Mouse (Mus musculus) midbrain, embryonic 14.5 days (tissue): ENCODE measurements at regions not wholly inside any gene's neighbourhood (a gene's known extent, or its start where the extent isn't known, plus 50 kb on each side); places are given as distances from the start of the nearest gene placed in this dataset.

Experiments used
- ATAC-seq: fragments of 200-750 bp; cut with Nextera tagmentation; 2 replicates; pipeline ENCODE4 v1.8.0; 2017; ENCODE audit warnings: moderate number of reproducible peaks, moderate library complexity; ENCODE audit not compliant: low FRiP score, low TSS enrichment
- DNase-seq: peaks from one replicate; pipeline ENCODE4 v3.0.0-alpha.2; 2015
- H3K27ac ChIP-seq: fragments of 300-500 bp; sonication (generic); replicated peaks from 2 replicates; pipeline ENCODE4 v1.5.1; 2014; ENCODE audit warnings: mild to moderate bottlenecking, low read depth, low read length, moderate library complexity
- H3K27me3 ChIP-seq: fragments of 300-500 bp; sonication (generic); 2 replicates; pipeline ENCODE4 v1.6.1; 2014; ENCODE audit warnings: low read length, control low read depth, mixed read lengths; ENCODE audit not compliant: control insufficient read depth, insufficient read depth
- H3K36me3 ChIP-seq: fragments of 300-500 bp; sonication (generic); 2 replicates; pipeline ENCODE4 v1.6.1; 2014; ENCODE audit warnings: low read length, control low read depth; ENCODE audit not compliant: control insufficient read depth, insufficient read depth
- H3K4me1 ChIP-seq: fragments of 300-500 bp; sonication (generic); 2 replicates; pipeline ENCODE4 v1.6.1; 2014; ENCODE audit warnings: mild to moderate bottlenecking, antibody characterized with exemption, low read length, control low read depth; ENCODE audit not compliant: control insufficient read depth, insufficient read depth
- H3K4me2 ChIP-seq: fragments of 300-500 bp; sonication (generic); 2 replicates; pipeline ENCODE4 v1.6.1; 2014; ENCODE audit warnings: mild to moderate bottlenecking, low read length, moderate library complexity
- H3K4me3 ChIP-seq: fragments of 300-500 bp; sonication (generic); replicated peaks from 2 replicates; pipeline ENCODE4 v1.5.1; 2014; ENCODE audit warnings: low read depth, low read length
- H3K9ac ChIP-seq: fragments of 300-500 bp; sonication (generic); replicated peaks from 2 replicates; pipeline ENCODE4 v1.6.1; 2014; ENCODE audit warnings: mild to moderate bottlenecking, low read length, moderate library complexity
- H3K9me3 ChIP-seq: fragments of 300-500 bp; sonication (generic); 2 replicates; pipeline ENCODE4 v1.6.1; 2016; ENCODE audit warnings: low read length, control low read depth, mixed read lengths; ENCODE audit not compliant: control insufficient read depth
- WGBS: fragments of 180-500 bp; shearing (Covaris S2); extraction: QIAGEN DNeasy Blood & Tissue Kit; methylation state at CpG from one replicate; pipeline ENCODE4 v1.1.7; 2014; 5-methylcytosine and 5-hydroxymethylcytosine counted together

DNA sequence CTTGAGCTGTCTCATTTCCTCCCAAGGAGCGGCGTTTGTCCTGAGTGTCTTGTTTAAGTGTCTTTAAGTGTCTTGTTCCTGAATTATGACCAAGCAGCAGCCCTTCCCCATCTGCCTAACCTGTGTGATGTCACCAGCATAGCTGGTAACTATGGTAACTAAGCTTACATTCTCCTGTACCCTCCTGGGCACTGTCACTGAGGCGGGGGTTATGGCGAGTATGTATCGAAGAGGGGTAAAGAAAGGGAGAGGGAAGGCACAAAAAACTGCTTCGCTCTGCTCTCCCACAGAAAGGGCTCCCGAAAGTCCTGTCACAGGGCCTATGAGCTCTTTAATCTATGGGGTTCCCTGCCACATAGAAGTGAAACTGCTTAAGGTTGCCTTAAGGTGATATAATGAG, 89.6 kb downstream of the Ppp4r2 start:
- ATAC-seq: no peak
- H3K36me3 ChIP-seq: no peaks in the 10 kb centered on the region
- H3K9me3 ChIP-seq: no peaks in the 10 kb centered on the region
- DNase-seq: peak; percentile 40
- no peaks in the 10 kb centered on the region; the same call in 1 of the 2 replicates for H3K27me3 ChIP-seq
- no peak overlapping the region for H3K4me3 ChIP-seq
- no peak overlapping the region for H3K27ac ChIP-seq
- H3K4me2 ChIP-seq: no peak overlapping the region
- H3K9ac ChIP-seq: no peak overlapping the region
- 77% methylated on average over 7 of the region's 7 CpGs for WGBS
- no peaks in the 10 kb centered on the region for H3K4me1 ChIP-seq

DNA sequence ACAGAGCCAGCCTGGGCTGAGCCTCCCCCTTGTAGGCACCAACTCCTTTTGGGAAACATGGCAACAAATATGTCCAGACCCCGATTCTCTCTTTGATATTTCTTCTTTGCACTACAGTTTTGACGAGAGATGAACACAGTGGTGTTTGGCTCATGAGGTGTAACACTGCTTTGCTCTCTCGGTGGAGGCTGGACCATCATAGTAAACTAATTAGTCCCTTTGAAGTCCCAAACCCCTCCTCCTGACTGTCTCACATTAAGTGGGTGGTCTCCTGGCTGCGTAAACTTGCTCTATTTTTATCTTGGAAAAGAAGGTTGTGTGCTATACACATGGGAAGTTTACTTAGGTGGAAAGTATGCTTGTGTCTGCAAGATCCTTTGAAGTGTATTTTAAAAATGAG, 90.3 kb downstream of the Ppp4r2 start:
- no peak for DNase-seq
- 70% methylated on average over 4 of the region's 4 CpGs for whole genome bisulfite sequencing
- no peaks in the 10 kb centered on the region for H3K4me1 ChIP-seq

DNA sequence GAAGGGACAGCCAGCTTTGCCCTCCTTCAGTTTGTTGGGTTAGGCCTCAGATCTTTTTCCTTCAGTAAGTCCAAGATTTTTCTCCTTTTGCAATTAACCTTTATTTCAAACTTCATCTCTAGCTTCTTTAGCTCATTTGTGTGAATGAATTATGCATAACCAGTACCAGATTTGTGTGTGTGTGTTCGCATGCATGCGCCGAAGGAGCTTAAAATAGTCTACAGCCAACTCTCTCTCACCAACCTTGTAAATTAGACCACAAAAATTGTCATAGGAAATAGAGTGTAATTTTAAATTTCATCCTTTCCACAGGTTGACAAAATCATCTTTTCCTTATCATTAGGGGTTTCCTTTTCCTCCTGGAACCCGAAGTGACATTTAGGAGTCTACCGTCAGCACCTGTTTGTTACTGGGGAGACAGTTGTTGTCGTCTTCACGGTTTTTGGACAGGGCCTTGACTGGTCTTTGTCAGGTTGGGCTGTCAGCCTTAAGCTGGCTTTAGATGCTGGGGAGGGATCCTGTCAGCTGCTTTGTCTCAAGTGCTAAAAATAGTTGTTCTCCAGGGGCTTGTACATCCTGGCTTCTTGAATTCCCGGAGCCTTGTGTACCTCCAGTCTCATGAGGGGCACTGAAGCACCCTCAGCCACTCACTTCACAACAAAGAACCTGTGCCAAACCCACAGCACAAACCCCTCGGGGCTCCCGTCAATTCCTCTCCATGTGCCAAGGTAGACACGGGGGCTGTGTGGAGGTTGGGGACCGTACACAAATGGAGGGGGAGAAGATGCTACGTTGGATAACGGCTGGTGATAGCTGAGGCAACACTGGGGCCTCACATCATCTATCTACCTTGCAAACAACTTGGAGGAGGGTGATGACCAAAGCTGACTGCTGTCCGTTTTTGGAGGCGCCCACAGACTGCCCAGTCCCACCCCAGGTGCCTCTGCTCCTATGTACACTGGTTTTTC, 95.7 kb downstream of the Ppp4r2 start:
- H3K9ac ChIP-seq: no peak overlapping the region
- 75% methylated on average over 16 of the region's 16 CpGs for WGBS
- no peaks in the 10 kb centered on the region for H3K9me3 ChIP-seq
- H3K4me3 ChIP-seq: no peak overlapping the region
- H3K27me3 ChIP-seq: no peaks in the 10 kb centered on the region; the same call in 1 of the 2 replicates
- H3K4me2 ChIP-seq: no peak overlapping the region
- no peaks in the 10 kb centered on the region for H3K36me3 ChIP-seq
- H3K27ac ChIP-seq: no peak overlapping the region
- H3K4me1 ChIP-seq: 0 out of 2 replicates have a peak, but pooled peaks cover 2% of the 10 kb centered on the region
- no peak for DNase-seq
- no peak for ATAC-seq

More for the DNA sequence above, 90.3 kb downstream of the Ppp4r2 start:
- no peak for ATAC-seq
- Histone ChIP-seq H3K4me2 (no peak overlapping the region), H3K27ac (no peak overlapping the region), H3K36me3 (no peaks in the 10 kb centered on the region), H3K9me3 (no peaks in the 10 kb centered on the region), H3K9ac (no peak overlapping the region), H3K27me3 (no peaks in the 10 kb centered on the region; the same call in 1 of the 2 replicates), H3K4me3 (no peak overlapping the region)

DNA sequence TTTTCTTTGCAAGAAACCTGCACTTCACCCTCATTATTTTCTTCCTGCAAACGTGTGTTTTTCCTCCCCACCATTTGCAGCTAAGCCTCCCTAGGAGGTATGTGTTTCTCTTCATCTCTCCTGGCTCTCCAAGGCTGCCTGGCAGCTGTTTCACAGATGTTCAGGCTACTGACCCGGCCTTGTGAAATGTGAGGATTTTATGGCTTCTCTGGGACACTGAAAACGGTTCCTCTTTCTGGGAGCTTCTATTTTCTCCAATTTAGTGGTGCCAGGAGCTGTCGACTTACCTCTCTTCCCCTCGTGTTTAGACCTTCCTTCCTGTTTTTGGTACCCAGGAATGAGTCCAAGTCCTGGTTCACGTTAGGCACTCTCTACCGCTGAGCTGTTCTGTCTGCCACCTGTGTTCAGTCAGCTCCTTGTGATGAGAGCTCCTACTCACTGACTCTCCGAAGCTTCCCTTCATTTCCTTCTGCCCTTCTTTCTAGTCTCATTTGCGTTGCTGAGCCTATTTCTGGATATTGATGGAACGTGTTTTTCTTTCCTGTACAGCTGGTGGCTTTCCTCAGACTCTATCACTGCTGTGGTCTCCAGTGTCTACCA, 96.4 kb downstream of the Ppp4r2 start:
- DNase-seq: no peak
- 0 out of 2 replicates have a peak, but pooled peaks cover 2% of the 10 kb centered on the region for H3K4me1 ChIP-seq
- no peak overlapping the region for H3K4me2 ChIP-seq
- no peaks in the 10 kb centered on the region for H3K9me3 ChIP-seq
- H3K36me3 ChIP-seq: no peaks in the 10 kb centered on the region
- H3K4me3 ChIP-seq: no peak overlapping the region
- H3K9ac ChIP-seq: no peak overlapping the region
- H3K27ac ChIP-seq: no peak overlapping the region
- ATAC-seq: no peak
- H3K27me3 ChIP-seq: no peaks in the 10 kb centered on the region; the same call in 1 of the 2 replicates
- WGBS: 77% methylated on average over 10 of the region's 10 CpGs

DNA sequence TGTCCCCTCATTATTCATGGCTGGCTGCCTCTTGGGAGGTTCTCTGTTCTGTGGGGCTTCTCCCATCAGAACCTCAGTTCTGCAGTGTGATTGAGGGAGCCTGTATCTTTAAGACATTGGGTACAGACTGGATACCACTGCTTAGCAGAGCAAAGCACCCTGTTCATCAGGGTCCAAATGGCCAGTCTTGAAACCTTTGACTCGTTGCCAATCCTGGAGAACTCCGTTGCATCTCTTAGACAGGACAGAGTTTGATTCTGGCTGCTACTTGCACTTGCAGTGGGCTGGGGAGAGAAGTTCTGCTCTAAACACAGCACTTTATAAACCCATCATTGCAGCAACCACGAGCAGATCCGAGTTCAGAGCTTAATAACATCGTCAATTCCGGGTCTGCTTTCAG, 97.3 kb downstream of the Ppp4r2 start:
- no peak overlapping the region for H3K27ac ChIP-seq
- H3K9ac ChIP-seq: no peak overlapping the region
- ATAC-seq (no peak), DNase-seq (no peak)
- H3K4me2 ChIP-seq: no peak overlapping the region
- WGBS: 79% methylated on average over 6 of the region's 6 CpGs
- no peaks in the 10 kb centered on the region for H3K36me3 ChIP-seq
- H3K4me3 ChIP-seq: no peak overlapping the region
- H3K9me3 ChIP-seq: no peaks in the 10 kb centered on the region
- no peaks in the 10 kb centered on the region; the same call in 1 of the 2 replicates for H3K27me3 ChIP-seq
- 0 out of 2 replicates have a peak, but pooled peaks cover 2% of the 10 kb centered on the region for H3K4me1 ChIP-seq

DNA sequence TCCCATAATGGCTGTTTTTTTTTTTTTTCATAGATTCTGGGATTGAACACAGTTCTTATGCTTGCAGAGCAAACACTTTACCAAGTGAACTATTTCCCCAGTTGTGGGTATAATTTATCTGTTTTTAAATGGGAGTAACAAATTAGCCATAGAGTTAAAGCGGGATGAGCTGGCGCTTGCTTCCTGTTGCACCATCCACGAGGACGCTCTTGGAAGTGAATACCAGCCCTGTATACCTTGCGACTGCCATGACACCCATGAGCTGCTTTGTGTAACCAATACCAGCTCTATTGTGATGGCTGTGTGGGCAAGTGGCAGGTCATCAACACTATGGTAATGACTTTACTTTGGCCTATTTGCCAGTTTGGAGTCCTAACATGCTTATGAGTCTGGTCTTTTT, 101.0 kb downstream of the Ppp4r2 start:
- WGBS: 95% methylated on average over 5 of the region's 5 CpGs

DNA sequence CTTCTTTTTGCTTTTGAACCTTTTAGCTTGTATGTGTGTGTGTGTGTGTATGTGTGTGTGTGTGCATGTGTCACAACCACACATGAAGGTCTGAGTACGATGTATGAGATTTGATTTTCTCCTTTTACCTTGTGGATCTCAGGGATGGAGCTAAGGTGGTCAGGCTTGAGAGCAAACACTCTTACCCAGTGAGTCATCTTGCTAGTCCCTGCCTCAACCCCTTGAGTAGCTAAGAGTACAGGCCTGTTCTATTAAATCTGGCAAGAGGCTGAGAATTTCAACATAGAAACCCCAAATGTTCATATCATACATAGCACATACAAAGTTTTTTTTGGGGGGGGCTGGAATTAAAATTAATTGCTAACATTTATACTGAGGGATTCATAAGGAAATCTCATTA, 104.4 kb downstream of the Ppp4r2 start:
- Histone ChIP-seq H3K4me3 (no peak overlapping the region), H3K9me3 (no peaks in the 10 kb centered on the region), H3K27ac (no peak overlapping the region), H3K4me2 (no peak overlapping the region), H3K27me3 (no peaks in the 10 kb centered on the region), H3K36me3 (no peaks in the 10 kb centered on the region), H3K4me1 (no peaks in the 10 kb centered on the region), H3K9ac (no peak overlapping the region)
- ATAC-seq: no peak
- no peak for DNase-seq
- 91% methylated on average over 1 of the region's 1 CpGs for WGBS

More for the DNA sequence above, 101.0 kb downstream of the Ppp4r2 start:
- no peaks in the 10 kb centered on the region for H3K9me3 ChIP-seq
- H3K36me3 ChIP-seq: no peaks in the 10 kb centered on the region
- no peak overlapping the region for H3K27ac ChIP-seq
- H3K4me1 ChIP-seq: 0 out of 2 replicates have a peak, but pooled peaks cover under 1% of the 10 kb centered on the region
- no peak overlapping the region for H3K9ac ChIP-seq
- no peaks in the 10 kb centered on the region for H3K27me3 ChIP-seq
- no peak overlapping the region for H3K4me3 ChIP-seq
- no peak overlapping the region for H3K4me2 ChIP-seq
- no peak for DNase-seq
- ATAC-seq: no peak

DNA sequence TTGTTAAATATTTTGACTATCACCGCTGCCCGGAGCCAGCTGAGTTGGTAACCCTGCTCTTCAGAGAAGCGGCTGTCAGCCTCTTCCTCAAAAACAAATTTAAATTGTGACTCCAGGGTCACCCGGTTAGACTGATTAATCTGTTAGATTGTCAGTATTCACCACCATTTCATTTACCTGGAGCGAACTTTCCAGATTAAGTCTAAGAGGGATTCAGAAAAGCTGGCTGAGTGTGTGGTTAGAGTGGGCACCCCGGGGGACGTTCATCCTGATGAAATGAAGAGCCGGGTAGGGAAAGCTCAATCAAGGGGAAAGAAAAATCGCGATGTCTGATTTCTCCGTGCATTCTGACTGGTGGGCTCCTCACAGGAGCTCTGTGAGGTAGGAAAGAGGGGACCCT, 105.0 kb downstream of the Ppp4r2 start:
- no peaks in the 10 kb centered on the region for H3K27me3 ChIP-seq
- DNase-seq (peak; percentile 47), ATAC-seq (no peak)
- H3K27ac ChIP-seq: no peak overlapping the region
- H3K4me3 ChIP-seq: no peak overlapping the region
- H3K9me3 ChIP-seq: no peaks in the 10 kb centered on the region
- no peak overlapping the region for H3K4me2 ChIP-seq
- no peak overlapping the region for H3K9ac ChIP-seq
- 64% methylated on average over 11 of the region's 11 CpGs for WGBS
- H3K36me3 ChIP-seq: no peaks in the 10 kb centered on the region
- no peaks in the 10 kb centered on the region for H3K4me1 ChIP-seq
